Comparison of ENCODE assay signal across 8 mouse cellular contexts in genomic region chr7:110222583-110223182, GRCm38 (mm10). TPM values are rescaled to one million over a fixed set of nuclear protein-coding genes. Genes with fewer than 3 reads are reported as not detected.
DNase-seq lines count a peak whose midpoint lies in the region; ATAC-seq and TF ChIP-seq lines count a peak whose summit lies in the region.

No protein-coding gene starts in this region.

- peaks cover 18% of the 10 kb centered on the region for H3K4me1 ChIP-seq in heart, embryonic 13.5 days
- H3K4me1 ChIP-seq in G1E (ENCODE audit: insufficient read depth, low read depth, low read length), result peaks cover 31% of the 10 kb centered on the region
- H3K4me1 ChIP-seq in midbrain, embryonic 10.5 days, result peaks cover 27% of the 10 kb centered on the region

- H3K4me3 ChIP-seq in heart, embryonic 13.5 days, result peak overlapping the region; percentile 81
- peak overlapping the region; percentile 94 for H3K4me3 ChIP-seq in G1E (ENCODE audit: low read depth, low read length)
- peak overlapping the region; percentile 90 for H3K4me3 ChIP-seq in midbrain, embryonic 10.5 days

- peak overlapping the region; percentile 95 for H3K9ac ChIP-seq in heart, embryonic 13.5 days

- TF ChIP-seq CTCF in G1E (IDR thresholded peaks at IDR 0.05; ENCODE audit: low read depth, low read length), result no peak

- H3K9me3 ChIP-seq in heart, embryonic 13.5 days, result no peaks in the 10 kb centered on the region
- no peaks in the 10 kb centered on the region for H3K9me3 ChIP-seq in G1E (replicated peaks)
- H3K9me3 ChIP-seq in midbrain, embryonic 10.5 days (replicated peaks), result no peaks in the 10 kb centered on the region

- no peak for ATAC-seq in heart, embryonic 13.5 days (ENCODE audit: extremely low read depth, insufficient number of reproducible peaks, low FRiP score, low TSS enrichment)
- ATAC-seq in G1E (ENCODE audit: extremely low read depth, insufficient number of reproducible peaks, low FRiP score, poor library complexity, severe bottlenecking), result no peak
- ATAC-seq in granulocyte monocyte progenitor cell, adult 5-6 weeks (replicated peaks; ENCODE audit: poor library complexity, severe bottlenecking), result 0 out of 2 replicates have a peak, but pooled peaks have one; percentile 30

- 18% methylated on average over 12 of the region's 12 CpGs for WGBS in heart, embryonic 13.5 days
- 24% methylated on average over 12 of the region's 12 CpGs for WGBS in midbrain, embryonic 10.5 days

- peak overlapping the region; percentile 96 for H3K27ac ChIP-seq in heart, embryonic 13.5 days (replicated peaks)
- no peak overlapping the region for H3K27ac ChIP-seq in midbrain, embryonic 10.5 days (replicated peaks)

- H3K36me3 ChIP-seq in heart, embryonic 13.5 days, result peaks cover 21% of the 10 kb centered on the region
- H3K36me3 ChIP-seq in G1E (replicated peaks), result peaks cover 29% of the 10 kb centered on the region
- H3K36me3 ChIP-seq in midbrain, embryonic 10.5 days, result peaks cover 22% of the 10 kb centered on the region

- DNase-seq in heart, adult 8-10 months (ENCODE audit: low spot score), result no peak
- DNase-seq in G1E (ENCODE audit: low spot score), result no peak
- peak; percentile 25 for DNase-seq in midbrain, embryonic 10.5 days (ENCODE audit: low spot score)
- no peak for DNase-seq in testis, postnatal 14 days (ENCODE audit: low spot score)
- no peak for DNase-seq in urinary bladder, postnatal 10 days (ENCODE audit: low spot score)
- DNase-seq in thymus, adult 18-20 months, result no peak

- no peaks in the 10 kb centered on the region for H3K27me3 ChIP-seq in heart, embryonic 13.5 days (replicated peaks)
- no peaks in the 10 kb centered on the region for H3K27me3 ChIP-seq in G1E (ENCODE audit: insufficient read depth, low read length)
- no peaks in the 10 kb centered on the region for H3K27me3 ChIP-seq in midbrain, embryonic 10.5 days (ENCODE audit: low read depth, poor library complexity, severe bottlenecking)

- H3K4me2 ChIP-seq in heart, embryonic 13.5 days, result peak overlapping the region; percentile 87

RNA-seq across cellular contexts. Expression of gene Swap70, which starts 1.2 kb away (rescaled TPM):
- polyA plus RNA-seq in heart, embryonic 13.5 days (2015; fragmentation: Nextera tagmentation; extraction: Ambion mirVana), result 18.6 and 20.7 TPM in 2 replicates
- 10 to 100 TPM; 11.0 to 13.4 (median 12.0) TPM for total RNA-seq in heart, adult 8-10 months (2022)
- 78.3 and 93.9 TPM in 2 replicates for total RNA-seq in G1E (2014; fragmentation: Nextera tagmentation)
- 201 and 233 TPM in 2 replicates for total RNA-seq in G1E (2017)
- polyA plus RNA-seq in G1E (2012), result 50.4 and 56.0 TPM in 2 replicates
- 41.5 and 48.4 TPM in 2 replicates for total RNA-seq in granulocyte monocyte progenitor cell, adult 5-6 weeks (2014; fragmentation: Nextera tagmentation)
- 70.0 and 71.0 TPM in 2 replicates for total RNA-seq in granulocyte monocyte progenitor cell, adult 5-6 weeks (2017)
- 25.3 and 26.0 TPM in 2 replicates for polyA plus RNA-seq in midbrain, embryonic 10.5 days (2016; fragmentation: Nextera tagmentation; extraction: Ambion mirVana)
